Mouse (Mus musculus) hindbrain, postnatal 0 days (tissue): ENCODE data around the gene Pdcd7. TPM values are rescaled to one million over a fixed set of nuclear protein-coding genes. Genes with fewer than 3 reads are reported as not detected.

Experiments
- ATAC-seq: fragments of 200-750 bp; cut with Nextera tagmentation; 2 replicates; pipeline ENCODE4 v1.8.0; 2017; ENCODE audit warnings: mild to moderate bottlenecking, moderate TSS enrichment, moderate library complexity
- DNase-seq: peaks from one replicate; pipeline ENCODE4 v3.0.0-alpha.2; 2015; ENCODE audit warnings: low spot score
- H3K27ac ChIP-seq: fragments of 300-500 bp; sonication (generic); 2 replicates; pipeline ENCODE4 v1.5.1; 2014; ENCODE audit warnings: mild to moderate bottlenecking
- H3K27me3 ChIP-seq: fragments of 300-500 bp; sonication (generic); 2 replicates; pipeline ENCODE4 v1.6.1; 2014; ENCODE audit warnings: low read length, mixed read lengths; ENCODE audit not compliant: insufficient read depth
- H3K36me3 ChIP-seq: fragments of 300-500 bp; sonication (generic); 2 replicates; pipeline ENCODE4 v1.6.1; 2014; ENCODE audit warnings: low read length, mixed read lengths; ENCODE audit not compliant: insufficient read depth
- H3K4me1 ChIP-seq: fragments of 300-500 bp; sonication (generic); 2 replicates; pipeline ENCODE4 v1.6.1; 2014; ENCODE audit warnings: antibody characterized with exemption, low read length, mixed read lengths; ENCODE audit not compliant: insufficient read depth
- H3K4me2 ChIP-seq: fragments of 300-500 bp; sonication (generic); 2 replicates; pipeline ENCODE4 v1.6.1; 2014; ENCODE audit warnings: low read depth, mild to moderate bottlenecking, low read length, moderate library complexity, mixed read lengths
- H3K4me3 ChIP-seq: fragments of 300-500 bp; sonication (generic); 2 replicates; pipeline ENCODE4 v1.5.1; 2014; ENCODE audit warnings: low read length
- H3K9ac ChIP-seq: fragments of 300-500 bp; sonication (generic); replicated peaks from 2 replicates; pipeline ENCODE4 v1.6.1; 2014; ENCODE audit warnings: mild to moderate bottlenecking, low read length, moderate library complexity, mixed read lengths
- H3K9me3 ChIP-seq: fragments of 300-500 bp; sonication (generic); 2 replicates; pipeline ENCODE4 v1.6.1; 2016; ENCODE audit warnings: low read length, mixed read lengths
- CTCF ChIP-seq: IDR thresholded peaks from 2 replicates; pipeline ENCODE4 v1.5.1; 2016; ENCODE audit warnings: antibody characterized with exemption, control low read depth, low read depth
- WGBS: fragments of 180-500 bp; shearing (Covaris S2); extraction: QIAGEN DNeasy Blood & Tissue Kit; methylation state at CpG from one replicate; pipeline ENCODE4 v1.1.7; 2014; 5-methylcytosine and 5-hydroxymethylcytosine counted together
- polyA plus RNA-seq: library from polyadenylated mRNA; unstranded; fragments of >200 nt; fragmentation: Nextera tagmentation; extraction: Ambion mirVana; gene quantifications from 2 replicates; pipeline ENCODE4 v1.2.1, GENCODE M21; 2015
- total RNA-seq: library from RNA; depleted of rRNA; stranded (reverse); fragments of >200 nt; gene quantifications from 2 replicates; pipeline ENCODE4 v1.2.3, GENCODE M21; 2014

Pdcd7 gene
- total and polyA plus RNA-seq, 2 experiments from 2014 or later, result 8.6 to 17.5 TPM

- Histone ChIP-seq H3K36me3 (peaks cover 45% of the 10 kb centered on the region), H3K9me3 (no peaks in the 10 kb centered on the region), H3K27ac (no peak overlapping the region), H3K4me2 (no peak overlapping the region), H3K4me3 (no peak overlapping the region), H3K27me3 (no peaks in the 10 kb centered on the region), H3K4me1 (no peaks in the 10 kb centered on the region), H3K9ac (no peak overlapping the region)
- WGBS, result 88% methylated on average over 7 of the region's 7 CpGs
- no peak for TF ChIP-seq CTCF
- no peak for DNase-seq
- ATAC-seq, result no peak
These were observed 10.7 kb downstream of the Pdcd7 start for GRCm38 (mm10) chr9:65356561-65356960.

- Histone ChIP-seq H3K4me3 (no peak overlapping the region), H3K27ac (no peak overlapping the region), H3K27me3 (no peaks in the 10 kb centered on the region), H3K4me2 (no peak overlapping the region), H3K9ac (no peak overlapping the region), H3K4me1 (no peaks in the 10 kb centered on the region), H3K36me3 (peaks cover 48% of the 10 kb centered on the region), H3K9me3 (no peaks in the 10 kb centered on the region)
- DNase-seq (no peak), ATAC-seq (no peak)
- TF ChIP-seq CTCF, result no peak
- 90% methylated on average over 2 of the region's 2 CpGs for WGBS
These were observed 11.1 kb downstream of the Pdcd7 start for GRCm38 (mm10) chr9:65356971-65357370.

- no peak overlapping the region for H3K27ac ChIP-seq
- no peak overlapping the region for H3K4me2 ChIP-seq
- H3K4me3 ChIP-seq, result no peak overlapping the region
- WGBS, result 95% methylated on average over 1 of the region's 1 CpGs
- no peaks in the 10 kb centered on the region for H3K27me3 ChIP-seq
- H3K9me3 ChIP-seq, result no peaks in the 10 kb centered on the region
- H3K9ac ChIP-seq, result no peak overlapping the region
- ATAC-seq, result no peak
- no peak for DNase-seq
- peaks cover 56% of the 10 kb centered on the region for H3K36me3 ChIP-seq
- no peak for TF ChIP-seq CTCF
- no peaks in the 10 kb centered on the region for H3K4me1 ChIP-seq
These were observed 13.1 kb downstream of the Pdcd7 start for GRCm38 (mm10) chr9:65358956-65359480.

GRCm38 (mm10) chr9:65360641-65361448 is 14.9 kb downstream of the Pdcd7 start, which contains the start of gene Ubap1l:
Gene Ubap1l (plus strand): TSS chr9:65361041.
- H3K27me3 ChIP-seq, result no peaks in the 10 kb centered on the region
- no peak for TF ChIP-seq CTCF
- H3K9me3 ChIP-seq, result no peaks in the 10 kb centered on the region
- no peaks in the 10 kb centered on the region for H3K4me1 ChIP-seq
- H3K4me2 ChIP-seq, result no peak within 1 kb of the TSS
- H3K4me3 ChIP-seq, result no peak within 1 kb of the TSS
- WGBS, result 90% methylated on average over 16 of the region's 16 CpGs
- no peak for ATAC-seq
- peaks cover 49% of the 10 kb centered on the region for H3K36me3 ChIP-seq
- H3K9ac ChIP-seq, result no peak within 1 kb of the TSS
- DNase-seq, result no peak
- H3K27ac ChIP-seq, result no peak within 1 kb of the TSS

GRCm38 (mm10) chr9:65363684-65364083 is 17.8 kb downstream of the Pdcd7 start:
- ATAC-seq (no peak), DNase-seq (no peak)
- Histone ChIP-seq H3K4me2 (no peak overlapping the region), H3K9me3 (no peaks in the 10 kb centered on the region), H3K27ac (no peak overlapping the region), H3K4me3 (no peak overlapping the region), H3K36me3 (peaks cover 31% of the 10 kb centered on the region), H3K9ac (no peak overlapping the region), H3K4me1 (no peaks in the 10 kb centered on the region), H3K27me3 (no peaks in the 10 kb centered on the region)
- TF ChIP-seq CTCF, result no peak
- 64% methylated on average over 9 of the region's 9 CpGs for WGBS

- H3K27ac ChIP-seq, result no peak overlapping the region
- ATAC-seq (no peak), DNase-seq (no peak)
- H3K36me3 ChIP-seq, result peaks cover 19% of the 10 kb centered on the region; the same call in 1 of the 2 replicates
- no peak overlapping the region for H3K4me2 ChIP-seq
- no peak overlapping the region for H3K4me3 ChIP-seq
- no peak overlapping the region for H3K9ac ChIP-seq
- H3K27me3 ChIP-seq, result no peaks in the 10 kb centered on the region
- no peak for TF ChIP-seq CTCF
- H3K4me1 ChIP-seq, result no peaks in the 10 kb centered on the region
- no peaks in the 10 kb centered on the region for H3K9me3 ChIP-seq
- WGBS, result 92% methylated on average over 7 of the region's 7 CpGs
These were observed 19.8 kb downstream of the Pdcd7 start for GRCm38 (mm10) chr9:65365721-65366120.

GRCm38 (mm10) chr9:65371756-65372155 is 25.9 kb downstream of the Pdcd7 start:
- WGBS, result 78% methylated on average over 24 of the region's 24 CpGs
- DNase-seq (no peak), ATAC-seq (no peak)
- H3K4me3 ChIP-seq, result no peak overlapping the region
- H3K9ac ChIP-seq, result no peak overlapping the region
- no peaks in the 10 kb centered on the region for H3K27me3 ChIP-seq
- no peaks in the 10 kb centered on the region for H3K9me3 ChIP-seq
- H3K27ac ChIP-seq, result no peak overlapping the region
- no peak overlapping the region for H3K4me2 ChIP-seq
- peaks cover 12% of the 10 kb centered on the region; the same call in 1 of the 2 replicates for H3K36me3 ChIP-seq
- H3K4me1 ChIP-seq, result no peaks in the 10 kb centered on the region
- no peak for TF ChIP-seq CTCF
